Mouse (Mus musculus) thymus, adult 2 months (tissue): ENCODE results near the gene Ncbp1. TPM values are rescaled to one million over a fixed set of nuclear protein-coding genes. Genes with fewer than 3 reads are reported as not detected.
A peak's percentile ranks its signal among the peaks of the same experiment; 100 is the strongest.

Source experiments
- DNase-seq: peaks from one replicate; pipeline ENCODE4 v3.0.0; 2021
- H3K27ac ChIP-seq: fragments of 200-500 bp; 2 replicates; pipeline ENCODE4 v1.5.1; 2012; ENCODE audit warnings: low read length, control low read depth; ENCODE audit not compliant: control insufficient read depth, insufficient read depth
- H3K27me3 ChIP-seq: fragments of 200-500 bp; 2 replicates; pipeline ENCODE4 v1.6.1; 2012; ENCODE audit warnings: mild to moderate bottlenecking, low read length, moderate library complexity, mixed read lengths; ENCODE audit not compliant: control insufficient read depth, insufficient read depth
- H3K36me3 ChIP-seq: fragments of 200-500 bp; 2 replicates; pipeline ENCODE4 v1.6.1; 2012; ENCODE audit warnings: mild to moderate bottlenecking, low read length, moderate library complexity; ENCODE audit not compliant: control insufficient read depth, insufficient read depth
- H3K4me1 ChIP-seq: fragments of 200-500 bp; replicated peaks from 2 replicates; pipeline ENCODE4 v1.6.1; 2012; ENCODE audit warnings: low read length; ENCODE audit not compliant: control insufficient read depth, insufficient read depth
- H3K4me3 ChIP-seq: fragments of 200-500 bp; 2 replicates; pipeline ENCODE4 v1.5.1; 2012; ENCODE audit warnings: mild to moderate bottlenecking, low read length, control low read depth, moderate library complexity; ENCODE audit not compliant: control insufficient read depth, insufficient read depth
- CTCF ChIP-seq: fragments of 200-500 bp; IDR thresholded peaks from 2 replicates; pipeline ENCODE4 v1.5.1; 2012; ENCODE audit warnings: mild to moderate bottlenecking, control low read depth, low read length, moderate library complexity, borderline replicate concordance; ENCODE audit not compliant: control insufficient read depth, poor library complexity, insufficient read depth; ENCODE audit errors: extremely low read depth
- POLR2A ChIP-seq: fragments of 200-500 bp; IDR thresholded peaks from 2 replicates; pipeline ENCODE4 v1.6.1; 2012; ENCODE audit warnings: mild to moderate bottlenecking, low read length, control low read depth, moderate library complexity; ENCODE audit not compliant: control insufficient read depth, poor library complexity, insufficient read depth; ENCODE audit errors: extremely low read depth
- WGBS: fragments of 180-500 bp; shearing (Covaris S2); methylation state at CpG from one replicate; pipeline ENCODE4 v1.1.7; 2018; 5-methylcytosine and 5-hydroxymethylcytosine counted together
- polyA plus RNA-seq: library from polyadenylated mRNA; depleted of rRNA; stranded (reverse); fragments of >200 nt; gene quantifications from 2 replicates; pipeline ENCODE4 v1.2.3, GENCODE M21; 2012

The Ncbp1 gene
- polyA plus RNA-seq, 1 experiment = 53.3 TPM

DNA sequence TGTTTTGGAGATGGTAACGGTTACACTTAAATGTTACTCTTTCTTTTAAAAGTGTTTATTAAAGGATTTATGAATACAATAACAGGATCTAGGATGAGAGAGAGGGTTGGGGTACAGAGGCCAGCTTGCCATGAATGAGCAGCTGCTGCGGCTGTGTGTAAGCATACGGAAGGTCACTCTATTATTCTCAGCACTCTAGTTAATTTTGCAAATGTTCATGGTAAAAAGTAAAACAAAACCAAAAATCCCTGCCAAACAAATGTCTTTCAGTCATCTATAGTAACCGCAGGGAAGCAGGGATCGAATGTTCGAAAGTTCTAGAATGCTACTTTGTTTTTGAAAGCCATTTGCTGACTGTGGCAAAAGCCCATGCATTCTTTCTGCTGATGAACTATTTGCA is 15.1 kb upstream of the Ncbp1 start:
- no peaks in the 10 kb centered on the region for H3K27me3 ChIP-seq
- H3K27ac ChIP-seq = no peak overlapping the region
- DNase-seq = no peak
- H3K4me1 ChIP-seq = no peaks in the 10 kb centered on the region
- no peak overlapping the region for H3K4me3 ChIP-seq
- TF ChIP-seq POLR2A (no peak), CTCF (no peak)
- 98% methylated on average over 6 of the region's 6 CpGs for WGBS
- H3K36me3 ChIP-seq = peaks cover 48% of the 10 kb centered on the region

DNA sequence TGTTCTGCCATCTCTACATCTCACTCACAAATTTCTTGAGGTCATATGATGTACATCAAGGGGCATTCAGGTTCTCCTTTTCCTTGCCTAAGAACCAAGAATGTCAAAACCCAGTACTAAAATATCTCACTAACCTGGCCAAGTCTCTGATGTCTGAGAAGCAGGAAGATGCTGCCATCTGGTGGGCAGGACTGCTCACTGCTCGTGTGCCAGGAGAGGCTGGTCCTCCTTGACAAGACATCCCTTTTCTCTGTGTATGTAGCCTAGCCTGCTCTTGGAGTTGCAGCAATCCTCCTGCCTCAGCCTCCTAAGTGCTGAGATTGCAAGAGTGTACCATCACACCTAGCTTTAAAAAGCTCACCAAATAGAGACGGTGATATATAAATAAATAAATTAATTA is 11.9 kb upstream of the Ncbp1 start:
- DNase-seq = peak; percentile 64
- 48% methylated on average over 2 of the region's 2 CpGs for WGBS
- peaks cover 37% of the 10 kb centered on the region for H3K36me3 ChIP-seq

DNA sequence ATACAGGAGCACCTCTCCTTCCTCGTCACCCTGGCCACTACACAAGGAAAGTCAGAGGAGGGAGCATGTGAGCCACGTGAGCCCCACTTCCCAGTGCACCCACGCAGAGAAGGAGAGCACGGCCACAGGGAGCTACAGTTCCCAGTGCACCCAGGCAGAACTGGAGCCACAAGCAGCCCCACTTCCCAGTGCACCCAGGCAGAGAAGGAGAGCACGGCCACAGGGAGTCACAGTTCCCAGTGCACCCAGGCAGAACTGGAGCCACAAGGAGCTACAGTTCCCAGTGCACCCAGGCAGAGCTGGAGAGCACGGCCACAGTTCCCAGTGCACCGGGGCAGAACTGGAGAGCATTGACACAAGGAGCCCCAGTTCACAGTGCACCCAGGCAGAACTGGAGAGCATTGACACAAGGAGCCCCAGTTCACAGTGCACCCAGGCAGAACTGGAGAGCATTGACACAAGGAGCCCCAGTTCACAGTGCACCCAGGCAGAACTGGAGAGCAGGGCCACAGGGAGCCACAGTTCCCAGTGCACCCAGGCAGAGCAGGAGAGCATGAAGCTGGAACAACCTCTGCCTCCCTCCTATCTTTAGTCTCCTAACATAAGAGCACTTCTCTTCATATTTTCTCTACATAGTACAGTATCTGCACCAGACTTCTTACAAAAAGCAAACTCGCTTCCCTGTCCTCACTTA is 9.0 kb upstream of the Ncbp1 start:
- TF ChIP-seq CTCF = no peak
- TF ChIP-seq POLR2A = no peak
- H3K36me3 ChIP-seq = peaks cover 17% of the 10 kb centered on the region
- 97% methylated on average over 8 of the region's 8 CpGs for WGBS
- H3K4me3 ChIP-seq = no peak overlapping the region
- H3K4me1 ChIP-seq = no peaks in the 10 kb centered on the region
- no peak overlapping the region for H3K27ac ChIP-seq
- no peaks in the 10 kb centered on the region for H3K27me3 ChIP-seq
- DNase-seq = no peak

More for the DNA sequence above, 11.9 kb upstream of the Ncbp1 start:
- Histone ChIP-seq H3K27me3 (no peaks in the 10 kb centered on the region), H3K4me1 (no peaks in the 10 kb centered on the region), H3K27ac (no peak overlapping the region), H3K4me3 (no peak overlapping the region)
- TF ChIP-seq CTCF (peak; percentile 61; the same call in 1 of the 2 replicates), POLR2A (no peak)

DNA sequence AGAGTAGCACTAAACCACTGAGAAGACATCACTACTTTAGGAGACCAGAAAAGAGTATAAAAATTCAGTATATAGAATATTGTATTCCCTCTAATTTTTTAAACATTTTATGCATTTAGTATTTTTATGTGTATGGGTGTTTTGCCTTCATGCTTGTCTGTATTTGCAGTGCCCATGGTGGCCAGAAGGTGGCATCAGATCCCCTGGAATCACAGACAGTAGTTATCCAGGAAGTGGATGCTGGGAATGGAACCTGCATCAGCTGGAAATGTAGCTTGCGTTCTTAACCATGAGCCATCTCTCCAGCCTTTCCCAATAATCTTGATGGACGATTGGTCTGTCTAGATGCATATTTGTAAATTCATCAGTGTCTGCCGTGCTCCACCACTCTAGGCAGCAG is 8.2 kb upstream of the Ncbp1 start:
- no peaks in the 10 kb centered on the region for H3K4me1 ChIP-seq
- TF ChIP-seq POLR2A (no peak), CTCF (no peak)
- 94% methylated on average over 3 of the region's 3 CpGs for WGBS

DNA sequence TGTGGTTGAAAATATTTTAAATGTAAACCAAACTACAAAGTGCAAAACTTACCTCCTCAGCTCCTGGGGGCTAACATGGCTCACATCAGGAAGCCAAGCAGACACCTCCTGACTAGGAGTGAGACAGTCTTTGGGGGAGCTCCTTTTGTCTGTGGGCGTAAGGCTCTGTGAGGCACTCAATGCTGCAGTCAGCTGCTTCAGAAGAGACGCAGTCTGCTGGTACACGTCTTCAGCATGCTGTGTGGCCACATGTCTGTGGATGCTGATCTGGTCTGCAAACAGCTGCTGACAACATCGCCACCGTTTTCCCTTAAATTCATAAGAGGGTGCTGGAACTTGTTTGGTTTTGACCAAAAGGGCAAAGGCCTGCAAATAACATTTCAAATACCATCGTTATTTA is 6.6 kb upstream of the Ncbp1 start:
- Histone ChIP-seq H3K27me3 (no peaks in the 10 kb centered on the region), H3K4me3 (no peak overlapping the region), H3K27ac (no peak overlapping the region), H3K36me3 (peaks cover 11% of the 10 kb centered on the region), H3K4me1 (no peaks in the 10 kb centered on the region)
- WGBS = 93% methylated on average over 6 of the region's 6 CpGs
- TF ChIP-seq CTCF (no peak), POLR2A (no peak)
- no peak for DNase-seq

More for the DNA sequence above, 8.2 kb upstream of the Ncbp1 start:
- peaks cover 11% of the 10 kb centered on the region for H3K36me3 ChIP-seq
- peak; percentile 67 for DNase-seq
- H3K27ac ChIP-seq = no peak overlapping the region
- no peak overlapping the region for H3K4me3 ChIP-seq
- H3K27me3 ChIP-seq = no peaks in the 10 kb centered on the region

DNA sequence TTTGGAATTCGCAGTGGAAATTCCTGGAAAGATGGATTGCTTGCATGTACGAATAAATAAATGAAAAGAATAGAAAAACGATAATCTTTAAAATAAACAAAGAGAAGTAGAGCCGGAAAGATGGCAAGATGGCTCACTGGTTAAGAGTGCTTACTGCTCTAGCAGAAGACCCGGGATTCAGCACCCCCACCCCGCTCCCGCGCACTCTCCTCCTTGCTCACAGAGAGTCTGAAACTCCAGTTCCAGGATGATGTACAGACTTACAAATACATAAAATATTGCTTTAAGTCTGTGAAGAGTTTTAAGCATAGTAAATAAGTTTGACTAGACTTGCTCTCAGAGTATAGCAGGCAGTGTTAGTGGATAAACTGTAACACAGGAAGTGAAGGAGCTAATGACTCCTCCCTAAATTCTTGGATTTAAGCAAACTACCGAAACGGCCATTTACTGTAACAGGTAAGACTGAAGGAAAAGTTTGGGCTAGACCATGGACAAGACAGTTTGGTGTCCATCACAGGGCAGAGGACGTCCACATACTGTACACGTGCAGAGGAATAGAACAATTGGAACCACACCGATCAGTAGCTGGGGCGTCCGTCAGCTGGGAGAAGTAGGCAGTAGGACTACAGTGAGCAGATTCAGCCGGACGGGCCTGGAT is 655 bp upstream of the Ncbp1 start:
- WGBS = 12% methylated on average over 17 of the region's 17 CpGs
- Histone ChIP-seq H3K36me3 (no peaks in the 10 kb centered on the region), H3K27ac (no peak overlapping the region), H3K27me3 (no peaks in the 10 kb centered on the region), H3K4me1 (peaks cover 4% of the 10 kb centered on the region), H3K4me3 (peak overlapping the region; percentile 68)
- no peak for DNase-seq
- TF ChIP-seq CTCF (no peak), POLR2A (no peak)
